Mouse (Mus musculus) left cerebral cortex, postnatal 14 days (tissue): Measurements from ENCODE around the gene Tcf12. TPM values are rescaled to one million over a fixed set of nuclear protein-coding genes. Genes with fewer than 3 reads are reported as not detected.

Experiments used
- DNase-seq, 2 experiments: peaks; one replicate each; pipeline ENCODE4 v3.0.0; 2021 to 2022; ENCODE audit warnings: low spot score in 2 of 2, mixed read lengths in 1 of 2
- intact Hi-C: fragments of 180-260 bp; cut with DNase I; formaldehyde crosslinking; loops from one replicate; pipeline ENCODE4 v1.15.1; 2025
- total RNA-seq, 2 experiments: library from RNA; stranded (reverse); gene quantifications; 2 replicates each; pipeline ENCODE4 v1.2.3; 2021

Gene Tcf12
- total RNA-seq, 2 experiments from 2014 or later = 40.8 to 48.8 TPM

DNA sequence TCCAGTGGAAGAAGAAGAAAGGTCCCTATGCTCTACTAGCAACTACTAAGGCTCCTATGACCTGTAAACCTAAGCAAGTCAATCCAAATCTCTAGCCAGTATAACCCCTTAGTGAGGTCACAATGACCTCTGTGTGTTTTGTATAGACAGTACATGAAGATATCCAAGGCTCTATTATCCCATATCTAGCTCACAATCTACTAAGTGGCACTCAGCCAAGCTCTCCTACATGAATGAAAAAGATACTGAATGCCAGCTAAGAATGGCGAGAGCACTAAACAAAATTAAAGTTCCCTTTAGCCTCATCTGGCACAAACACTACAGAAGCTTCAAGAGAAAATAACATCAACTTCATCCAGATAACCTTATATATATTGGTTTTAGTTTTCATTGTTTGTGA, 103.0 kb downstream of the Tcf12 start:
- intact Hi-C loops = no loop called here
- DNase-seq = no peak

- no peak for DNase-seq
These were observed 120.5 kb downstream of the Tcf12 start for GRCm38 (mm10) chr9:71991147-71991546.

DNA sequence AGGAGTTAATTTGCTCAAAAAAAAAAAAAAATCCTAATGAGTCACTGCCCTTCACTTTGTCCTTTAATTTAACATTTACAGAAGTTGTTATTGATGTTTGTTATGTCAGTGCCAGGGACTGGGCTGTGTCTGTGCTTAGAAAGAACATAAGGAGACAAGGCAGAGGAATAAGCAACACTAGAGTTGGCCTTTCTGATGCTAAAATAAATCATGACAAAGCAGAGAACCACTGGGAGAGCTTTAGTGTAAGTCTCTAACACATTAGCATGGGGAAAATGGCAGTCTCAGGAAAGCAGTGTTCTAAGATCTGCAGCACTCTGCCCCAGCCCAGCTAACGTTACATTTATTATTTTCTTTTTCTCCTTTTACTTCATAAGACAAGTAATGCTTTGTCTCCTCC, 121.3 kb downstream of the Tcf12 start:
- intact Hi-C loops = no loop called here
- DNase-seq = no peak

More at GRCm38 (mm10) chr9:71991147-71991546, 120.5 kb downstream of the Tcf12 start:
- intact Hi-C loops = no loop called here

DNA sequence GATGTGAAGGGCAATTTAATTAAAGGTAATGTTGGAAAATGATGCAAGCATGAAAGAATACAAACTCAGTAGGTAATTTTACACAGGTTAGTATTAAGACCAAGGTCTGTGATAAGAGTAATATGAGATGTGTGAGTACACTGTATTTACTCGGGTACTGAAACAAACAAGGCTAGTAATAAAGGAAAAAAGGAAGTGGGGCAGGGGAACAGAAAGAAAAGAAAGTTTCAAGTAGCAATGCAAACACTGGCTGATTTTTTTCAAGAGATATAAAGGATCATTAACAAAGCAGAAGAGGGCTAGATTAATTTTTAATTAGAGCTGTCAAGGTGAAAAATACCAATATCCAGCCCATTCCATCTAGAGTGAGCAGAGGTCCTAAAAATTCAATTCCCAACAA, 122.0 kb downstream of the Tcf12 start:
- intact Hi-C loops = no loop called here
- no peak for DNase-seq

DNA sequence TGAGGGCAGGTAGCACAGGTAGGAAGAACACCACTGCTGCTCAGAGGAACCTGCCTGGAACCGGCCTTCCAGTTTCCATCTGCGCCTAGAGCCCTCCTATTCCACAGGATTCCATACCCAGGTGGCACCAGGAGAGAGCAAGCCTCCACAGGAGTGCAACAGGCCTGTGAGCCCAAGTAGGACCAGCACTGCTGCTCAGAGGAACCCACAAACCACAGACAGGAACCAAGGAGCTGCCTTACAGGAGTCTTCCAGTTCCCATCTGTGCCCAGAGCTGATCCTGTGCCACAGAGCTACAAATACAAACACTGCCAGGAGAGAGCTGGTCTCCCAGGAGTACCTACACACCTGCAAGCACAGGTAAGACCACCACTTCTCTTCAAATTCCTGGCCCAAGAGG, 125.0 kb downstream of the Tcf12 start:
- intact Hi-C loops = no loop called here
- DNase-seq = no peak

GRCm38 (mm10) chr9:71982826-71983225, 128.8 kb downstream of the Tcf12 start:
- DNase-seq = no peak
- intact Hi-C loops = no loop called here

DNA sequence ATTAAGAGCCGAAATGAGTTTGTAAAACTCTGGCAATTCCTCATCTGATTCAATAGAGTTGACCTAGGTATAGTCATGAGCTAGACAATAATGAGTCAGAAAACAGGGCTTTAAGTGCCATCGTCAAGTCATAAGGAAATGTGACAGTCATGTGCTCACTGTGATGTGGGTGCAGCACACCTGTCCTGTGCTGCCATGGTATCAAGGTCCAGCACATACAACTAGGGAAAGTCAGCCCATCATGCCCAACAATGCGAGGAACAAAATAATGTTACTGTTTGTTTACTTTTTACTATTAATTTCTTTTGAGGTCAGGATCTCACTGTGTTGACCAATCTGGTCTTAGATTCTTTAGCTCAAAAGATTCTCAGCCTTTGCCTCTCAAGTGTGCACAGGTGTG, 130.6 kb downstream of the Tcf12 start:
- intact Hi-C loops = no loop called here
- no peak for DNase-seq

- no peak for DNase-seq
- intact Hi-C loops = no loop called here
These were observed 131.1 kb downstream of the Tcf12 start for GRCm38 (mm10) chr9:71980579-71980978.

- intact Hi-C loops = no loop called here
These were observed 132.8 kb downstream of the Tcf12 start for GRCm38 (mm10) chr9:71978886-71979285.

DNA sequence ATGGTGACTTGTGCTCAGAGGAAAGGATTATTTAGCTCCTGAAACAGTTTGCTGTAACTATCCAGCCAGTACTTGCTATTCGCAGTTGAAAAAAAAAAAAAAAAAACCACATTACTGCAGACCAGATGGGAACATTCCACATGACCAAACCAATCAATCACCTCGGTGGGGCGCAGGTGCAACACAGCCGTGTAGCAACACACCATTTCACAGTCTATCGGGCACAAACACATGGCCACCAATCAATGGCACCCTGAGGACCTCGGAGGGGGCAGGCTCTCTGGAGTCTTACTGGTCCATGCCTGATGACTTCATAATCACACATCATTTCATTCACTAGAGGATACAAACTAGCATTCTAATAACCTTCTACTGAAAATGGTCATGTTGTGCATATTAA, 135.6 kb downstream of the Tcf12 start:
- intact Hi-C loops = no loop called here
- peak in 1 of 2 experiments; percentile 28 for DNase-seq

More at GRCm38 (mm10) chr9:71978886-71979285, 132.8 kb downstream of the Tcf12 start:
- no peak for DNase-seq

DNA sequence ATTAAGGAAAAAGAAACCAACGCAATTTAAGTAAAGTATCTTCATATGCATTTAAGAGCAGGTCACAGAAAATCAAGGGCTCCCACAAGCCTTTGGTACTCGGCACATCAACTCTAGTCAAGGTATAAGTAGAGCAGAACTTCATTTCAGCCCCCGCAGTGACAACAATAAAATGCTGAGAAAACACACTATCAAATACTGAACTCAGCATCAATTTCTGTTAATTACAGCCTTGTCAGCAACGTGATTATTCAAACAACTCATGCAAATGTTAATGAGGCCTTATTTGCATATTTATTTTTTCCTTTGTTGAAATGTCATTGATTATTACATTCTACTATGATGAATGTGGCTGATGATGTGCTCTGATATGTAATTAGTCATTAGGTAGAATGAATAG, 136.5 kb downstream of the Tcf12 start:
- intact Hi-C loops = no loop called here

GRCm38 (mm10) chr9:71974541-71974959, 137.1 kb downstream of the Tcf12 start:
- intact Hi-C loops = no loop called here

More for the DNA sequence above, 136.5 kb downstream of the Tcf12 start:
- no peak for DNase-seq

DNA sequence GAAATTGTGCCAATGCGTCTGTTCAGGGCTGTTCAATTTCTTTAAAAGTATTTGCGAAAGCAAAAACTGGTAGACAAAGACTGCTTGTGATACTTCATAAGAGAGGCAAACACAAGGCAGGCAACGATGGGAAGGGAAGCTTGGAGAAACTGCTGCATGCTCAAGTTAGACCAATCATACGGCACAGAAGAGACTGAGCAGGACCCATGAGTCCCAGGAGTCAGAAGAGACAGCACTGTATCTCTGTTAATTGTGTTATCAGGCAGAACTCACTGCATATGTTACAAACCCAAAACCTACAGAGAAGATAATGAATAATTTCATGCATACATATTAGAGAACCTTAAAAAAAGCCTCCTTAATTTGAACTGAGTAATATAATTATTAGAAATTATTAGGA, 147.6 kb downstream of the Tcf12 start:
- DNase-seq = no peak
- intact Hi-C loops = no loop called here

More at GRCm38 (mm10) chr9:71974541-71974959, 137.1 kb downstream of the Tcf12 start:
- DNase-seq = no peak

DNA sequence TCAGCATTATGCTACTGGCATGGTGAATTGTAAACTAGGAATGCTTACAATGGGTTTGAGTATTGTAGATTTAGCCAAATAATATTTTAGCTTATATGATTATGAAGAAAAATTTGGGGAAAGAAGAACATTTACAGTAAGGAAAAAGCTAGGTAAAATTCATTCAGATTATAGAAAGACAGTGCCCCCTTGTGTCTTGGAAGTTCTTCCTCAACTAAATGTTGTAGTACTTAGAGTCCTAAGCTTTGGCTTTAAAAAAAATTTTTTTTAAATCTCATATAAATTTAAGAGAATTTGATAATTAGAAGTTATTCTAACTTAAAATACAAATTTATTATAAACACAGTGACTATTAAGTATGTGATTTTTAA, 151.7 kb downstream of the Tcf12 start:
- DNase-seq = peak; percentile 19 to 47
- intact Hi-C loops = no loop called here

- DNase-seq = peak; percentile 30 to 54
- intact Hi-C loops = no loop called here
These were observed 152.2 kb downstream of the Tcf12 start for GRCm38 (mm10) chr9:71959259-71960025.

DNA sequence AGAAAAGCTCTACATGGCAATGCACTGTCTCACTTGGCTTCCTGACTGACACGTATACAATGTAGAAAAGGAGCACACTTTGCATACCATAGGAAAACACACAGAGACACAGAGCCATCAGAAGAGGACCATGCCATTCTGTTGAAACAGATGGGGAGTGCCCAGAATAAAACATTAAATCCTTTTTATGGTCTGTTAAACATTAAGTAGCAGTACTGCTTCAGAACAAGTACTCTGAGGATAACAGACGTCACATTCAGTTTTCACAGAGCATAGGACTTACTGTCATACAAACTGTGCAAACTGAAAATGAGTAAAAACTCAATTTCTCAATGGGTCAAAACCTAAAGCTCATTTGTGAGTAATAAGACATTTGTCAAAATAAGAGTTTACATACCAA, 158.5 kb downstream of the Tcf12 start:
- no peak for DNase-seq
- intact Hi-C loops = no loop called here

- intact Hi-C loops = no loop called here
- DNase-seq = no peak
These were observed 159.0 kb downstream of the Tcf12 start for GRCm38 (mm10) chr9:71952621-71953076.

DNA sequence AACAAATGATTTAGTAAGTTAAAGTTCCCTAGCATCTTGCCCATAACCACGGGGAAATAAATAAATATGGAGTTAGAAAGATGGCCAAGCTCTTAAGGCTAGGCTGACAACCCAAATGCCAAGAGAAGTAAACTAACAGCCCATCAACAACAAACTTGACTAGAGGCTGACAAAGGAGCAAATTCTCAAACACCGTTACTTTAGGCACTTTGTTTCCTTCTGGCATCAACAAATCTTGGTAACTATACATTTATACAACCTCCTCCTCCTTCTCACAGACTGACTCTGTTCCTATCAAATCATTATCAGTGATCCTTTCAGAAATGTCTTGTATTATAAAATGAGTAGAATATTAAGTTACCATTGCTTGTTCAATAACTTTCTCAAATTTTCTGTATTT, 159.7 kb downstream of the Tcf12 start:
- no peak for DNase-seq
- intact Hi-C loops = no loop called here

DNA sequence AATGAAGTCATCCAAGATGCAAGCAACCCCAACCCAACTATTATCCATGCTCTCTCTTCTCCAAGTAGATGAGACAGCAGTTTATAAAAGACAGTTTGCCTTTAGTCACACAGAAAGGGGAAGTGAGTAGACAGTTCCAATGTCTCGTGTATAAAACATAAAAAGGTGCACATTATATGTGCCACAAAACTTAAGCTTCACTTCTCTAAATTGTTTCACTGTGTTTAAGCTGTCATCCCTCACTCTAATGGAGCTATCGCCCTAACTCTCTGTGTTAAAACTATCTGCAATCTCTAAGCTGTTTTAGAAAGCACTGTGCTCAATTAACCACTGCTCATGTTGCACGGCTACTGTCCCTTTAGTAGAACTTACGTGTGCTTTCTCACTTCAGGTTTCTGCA, 160.3 kb downstream of the Tcf12 start:
- DNase-seq = no peak
- intact Hi-C loops = no loop called here

- intact Hi-C loops = no loop called here
- no peak for DNase-seq
These were observed 166.9 kb downstream of the Tcf12 start for GRCm38 (mm10) chr9:71944801-71945200.

DNA sequence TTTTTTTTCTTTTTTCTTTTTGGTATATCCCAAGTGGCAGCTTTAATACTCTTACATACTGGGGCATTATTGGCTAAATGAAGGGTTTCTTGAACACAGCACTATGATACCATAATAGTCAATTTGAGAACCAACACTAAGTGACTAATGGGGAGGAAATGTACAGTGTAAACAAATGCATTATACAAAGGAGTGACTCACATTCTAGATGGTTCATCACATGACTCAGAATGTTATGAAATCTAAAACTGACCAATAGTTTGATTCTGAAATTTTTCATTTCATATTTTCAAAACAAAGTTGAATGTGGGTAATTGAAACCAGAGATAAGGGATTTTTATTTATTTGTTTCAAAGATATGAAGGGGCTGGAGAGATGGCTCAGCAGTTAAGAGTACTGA, 169.2 kb downstream of the Tcf12 start:
- DNase-seq = no peak
- intact Hi-C loops = no loop called here
